Mouse (Mus musculus) neural tube, embryonic 14.5 days (tissue): Measurements from ENCODE around the gene Hoxd8. TPM values are rescaled to one million over a fixed set of nuclear protein-coding genes. Genes with fewer than 3 reads are reported as not detected.

Experiments used
- ATAC-seq: fragments of 200-750 bp; cut with Nextera tagmentation; 2 replicates; pipeline ENCODE4 v1.8.0; 2017; ENCODE audit warnings: low read depth, mild to moderate bottlenecking, moderate TSS enrichment, moderate library complexity
- H3K27ac ChIP-seq: fragments of 300-500 bp; sonication (generic); 2 replicates; pipeline ENCODE4 v1.5.1; 2014; ENCODE audit warnings: low read depth, mild to moderate bottlenecking, control low read depth, low read length, moderate library complexity, mixed read lengths
- H3K27me3 ChIP-seq: fragments of 300-500 bp; sonication (generic); 2 replicates; pipeline ENCODE4 v1.6.1; 2014; ENCODE audit warnings: low read length; ENCODE audit not compliant: control insufficient read depth, insufficient read depth
- H3K36me3 ChIP-seq: fragments of 300-500 bp; sonication (generic); 2 replicates; pipeline ENCODE4 v1.6.1; 2014; ENCODE audit warnings: low read length, mixed read lengths; ENCODE audit not compliant: control insufficient read depth, insufficient read depth
- H3K4me1 ChIP-seq: fragments of 300-500 bp; sonication (generic); 2 replicates; pipeline ENCODE4 v1.6.1; 2014; ENCODE audit warnings: low read length; ENCODE audit not compliant: control insufficient read depth, insufficient read depth
- H3K4me2 ChIP-seq: fragments of 300-500 bp; sonication (generic); 2 replicates; pipeline ENCODE4 v1.6.1; 2014; ENCODE audit warnings: mild to moderate bottlenecking, low read depth, low read length, control low read depth
- H3K4me3 ChIP-seq: fragments of 300-500 bp; sonication (generic); 2 replicates; pipeline ENCODE4 v1.5.1; 2014; ENCODE audit warnings: low read depth, low read length, control low read depth, mixed read lengths
- H3K9ac ChIP-seq: fragments of 300-500 bp; sonication (generic); replicated peaks from 2 replicates; pipeline ENCODE4 v1.6.1; 2014; ENCODE audit warnings: low read depth, mild to moderate bottlenecking, control low read depth, low read length, mixed read lengths
- H3K9me3 ChIP-seq: fragments of 300-500 bp; sonication (generic); 2 replicates; pipeline ENCODE4 v1.6.1; 2016; ENCODE audit warnings: low read length; ENCODE audit not compliant: control insufficient read depth
- WGBS: fragments of 180-500 bp; shearing (Covaris S2); extraction: QIAGEN DNeasy Blood & Tissue Kit; methylation state at CpG from one replicate; pipeline ENCODE4 v1.1.7; 2014; 5-methylcytosine and 5-hydroxymethylcytosine counted together
- polyA plus RNA-seq: library from polyadenylated mRNA; unstranded; fragments of >200 nt; fragmentation: Nextera tagmentation; extraction: Ambion mirVana; gene quantifications from 2 replicates; pipeline ENCODE4 v1.2.1, GENCODE M21; 2014

The Hoxd8 gene
- polyA plus RNA-seq, 1 experiment from 2014 or later: 23.6 TPM

DNA sequence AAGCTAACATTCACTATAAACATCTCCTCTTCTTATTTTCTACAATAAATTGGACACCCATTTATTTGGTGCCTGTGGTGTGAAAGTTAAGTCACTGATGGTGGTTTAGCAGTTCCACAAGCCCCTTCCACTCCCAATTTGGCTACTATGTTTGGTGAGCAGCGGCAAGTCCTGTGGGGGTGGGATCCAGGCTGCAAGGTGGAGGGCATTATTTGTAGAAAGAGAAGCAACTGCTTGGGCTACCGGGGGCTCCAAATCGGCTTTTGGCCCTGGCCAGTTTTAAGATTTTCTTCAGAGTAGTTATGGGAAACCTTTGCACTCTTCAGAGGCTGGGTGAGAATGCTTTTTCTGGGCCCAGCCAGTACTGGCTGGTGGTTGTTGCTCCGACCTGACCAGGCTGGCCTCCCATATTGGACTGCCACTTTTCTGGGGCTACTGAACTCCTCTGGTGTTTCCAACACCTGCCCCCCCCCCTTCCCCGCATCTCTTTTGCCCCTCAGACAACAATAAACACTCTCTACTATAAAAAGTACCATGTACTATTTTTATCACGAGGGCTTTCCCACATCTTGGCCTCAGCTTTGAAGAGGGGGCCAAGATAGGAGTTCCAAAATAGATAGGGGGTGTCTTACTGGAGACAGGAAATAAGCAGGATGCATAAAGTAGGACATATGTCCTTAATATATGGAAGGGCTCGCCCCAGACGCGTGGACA lies 27.5 kb downstream of the Hoxd8 start:
- Histone ChIP-seq H3K27me3 (no peaks in the 10 kb centered on the region), H3K9ac (peak overlapping the region; percentile 62)

GRCm38 (mm10) chr2:74732513-74733316 lies 28.3 kb downstream of the Hoxd8 start:
- peak overlapping the region; percentile 66 for H3K4me2 ChIP-seq
- ATAC-seq: no peak
- no peaks in the 10 kb centered on the region for H3K9me3 ChIP-seq
- peak overlapping the region; percentile 28 for H3K4me3 ChIP-seq
- H3K27ac ChIP-seq: peak overlapping the region; percentile 92
- H3K36me3 ChIP-seq: peaks cover 18% of the 10 kb centered on the region
- H3K27me3 ChIP-seq: no peaks in the 10 kb centered on the region
- WGBS: under 1% methylated on average over 52 of the region's 52 CpGs
- H3K9ac ChIP-seq: peak overlapping the region; percentile 62
- H3K4me1 ChIP-seq: peaks cover 83% of the 10 kb centered on the region

More for the DNA sequence above, 27.5 kb downstream of the Hoxd8 start:
- Histone ChIP-seq H3K36me3 (peaks cover 18% of the 10 kb centered on the region), H3K9me3 (no peaks in the 10 kb centered on the region), H3K4me3 (peak overlapping the region; percentile 28), H3K27ac (peak overlapping the region; percentile 92), H3K4me1 (peaks cover 83% of the 10 kb centered on the region), H3K4me2 (peak overlapping the region; percentile 66)
- no peak for ATAC-seq
- 2% methylated on average over 9 of the region's 9 CpGs for WGBS

GRCm38 (mm10) chr2:74733317-74733661 lies 28.9 kb downstream of the Hoxd8 start:
- H3K9me3 ChIP-seq: no peaks in the 10 kb centered on the region
- WGBS: under 1% methylated on average over 16 of the region's 16 CpGs
- peak overlapping the region; percentile 66 for H3K4me2 ChIP-seq
- peak; percentile 47; the same call in 1 of the 2 replicates for ATAC-seq
- H3K9ac ChIP-seq: peak overlapping the region; percentile 62
- H3K4me3 ChIP-seq: no peak overlapping the region; the same call in none of the 2 replicates
- H3K4me1 ChIP-seq: peaks cover 83% of the 10 kb centered on the region
- H3K27me3 ChIP-seq: no peaks in the 10 kb centered on the region
- H3K27ac ChIP-seq: peak overlapping the region; percentile 92
- H3K36me3 ChIP-seq: peaks cover 14% of the 10 kb centered on the region

GRCm38 (mm10) chr2:74733765-74734164 lies 29.4 kb downstream of the Hoxd8 start:
- Histone ChIP-seq H3K36me3 (peaks cover 10% of the 10 kb centered on the region; the same call in 1 of the 2 replicates), H3K27ac (peak overlapping the region; percentile 92), H3K27me3 (no peaks in the 10 kb centered on the region), H3K4me2 (peak overlapping the region; percentile 66), H3K9ac (peak overlapping the region; percentile 62), H3K4me1 (peaks cover 83% of the 10 kb centered on the region), H3K9me3 (no peaks in the 10 kb centered on the region), H3K4me3 (no peak overlapping the region; the same call in 1 of the 2 replicates)
- 2% methylated on average over 6 of the region's 6 CpGs for WGBS
- no peak for ATAC-seq

DNA sequence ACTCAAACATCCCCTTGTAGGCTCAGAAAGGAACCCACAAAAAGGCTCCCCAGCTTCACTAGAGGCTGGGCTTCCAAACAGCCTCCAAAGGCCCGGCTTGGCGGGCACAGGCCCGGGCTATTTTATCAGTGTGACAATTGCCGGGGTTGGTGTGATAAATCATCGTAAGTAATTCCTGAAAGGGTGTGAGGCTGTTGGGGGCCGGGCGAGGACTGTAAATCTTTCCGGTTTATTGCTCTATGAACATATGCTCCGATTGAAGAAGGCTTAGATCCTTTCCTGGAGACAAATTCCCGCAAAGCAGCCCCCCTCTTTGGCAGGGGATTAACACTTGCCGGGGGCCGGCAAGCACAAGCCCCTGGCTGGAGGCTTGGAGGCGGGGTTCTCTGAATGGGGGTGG lies 30.0 kb downstream of the Hoxd8 start:
- WGBS: 5% methylated on average over 13 of the region's 13 CpGs
- peak overlapping the region; percentile 66 for H3K4me2 ChIP-seq
- peak overlapping the region; percentile 62 for H3K9ac ChIP-seq
- peak; percentile 66 for ATAC-seq
- peak overlapping the region; percentile 92 for H3K27ac ChIP-seq
- H3K36me3 ChIP-seq: peaks cover 7% of the 10 kb centered on the region; the same call in 1 of the 2 replicates
- H3K4me1 ChIP-seq: peaks cover 88% of the 10 kb centered on the region
- H3K4me3 ChIP-seq: peak overlapping the region; percentile 15; the same call in 1 of the 2 replicates
- H3K9me3 ChIP-seq: no peaks in the 10 kb centered on the region
- H3K27me3 ChIP-seq: no peaks in the 10 kb centered on the region

DNA sequence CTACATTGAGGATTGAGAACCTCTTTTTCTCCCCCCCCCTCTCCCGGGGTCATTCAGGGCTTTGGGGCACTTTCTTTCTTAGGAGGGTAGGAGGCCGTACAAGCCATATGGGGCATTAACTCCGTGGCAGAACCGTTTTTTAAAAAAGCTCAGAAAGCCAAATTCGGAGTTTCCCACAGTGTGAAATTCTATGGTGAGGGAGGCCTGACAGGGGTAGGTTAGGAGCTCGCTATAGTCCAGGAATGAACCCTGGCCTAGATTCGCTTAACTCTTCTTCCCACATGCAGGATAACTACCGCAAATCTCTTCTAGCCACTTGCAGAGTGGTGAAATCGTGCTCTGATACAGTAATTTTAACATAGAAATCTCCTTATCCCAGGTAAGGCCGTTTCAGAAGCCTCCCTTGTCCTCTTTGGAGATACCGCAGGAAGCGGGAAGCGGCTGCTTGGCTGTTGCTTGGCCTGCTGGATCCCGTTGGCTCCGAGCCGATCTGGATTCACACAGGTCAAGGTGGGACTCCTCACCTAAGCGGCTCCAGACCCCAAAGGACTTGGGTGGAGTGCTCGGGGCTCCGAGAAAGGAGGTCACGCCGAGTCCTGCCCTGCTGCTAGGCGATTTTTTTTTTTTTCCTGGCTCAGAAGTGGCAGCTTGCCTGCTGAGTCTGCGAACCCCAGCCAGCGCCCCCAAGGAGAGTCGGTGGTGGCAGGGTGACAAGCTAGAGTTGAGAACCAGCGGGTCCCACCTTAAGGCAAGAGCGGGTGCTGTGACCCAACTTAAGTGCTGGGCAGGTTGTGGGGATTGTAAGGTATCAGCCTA lies 30.8 kb downstream of the Hoxd8 start:
- H3K4me3 ChIP-seq: peak overlapping the region; percentile 26
- H3K27ac ChIP-seq: peak overlapping the region; percentile 92
- peak overlapping the region; percentile 62 for H3K9ac ChIP-seq
- H3K4me2 ChIP-seq: peak overlapping the region; percentile 66
- peaks cover 7% of the 10 kb centered on the region; the same call in 1 of the 2 replicates for H3K36me3 ChIP-seq
- 5% methylated on average over 27 of the region's 27 CpGs for WGBS
- no peaks in the 10 kb centered on the region for H3K9me3 ChIP-seq
- no peaks in the 10 kb centered on the region for H3K27me3 ChIP-seq
- peaks cover 95% of the 10 kb centered on the region for H3K4me1 ChIP-seq
- no peak for ATAC-seq

GRCm38 (mm10) chr2:74735851-74736687 lies 31.7 kb downstream of the Hoxd8 start:
- WGBS: 1% methylated on average over 42 of the region's 42 CpGs
- peak overlapping the region; percentile 62 for H3K9ac ChIP-seq
- peak overlapping the region; percentile 26 for H3K4me3 ChIP-seq
- no peak for ATAC-seq
- H3K27me3 ChIP-seq: no peaks in the 10 kb centered on the region
- H3K4me1 ChIP-seq: peaks cover 95% of the 10 kb centered on the region
- peak overlapping the region; percentile 66 for H3K4me2 ChIP-seq
- peak overlapping the region; percentile 92 for H3K27ac ChIP-seq
- H3K36me3 ChIP-seq: peaks cover 7% of the 10 kb centered on the region; the same call in 1 of the 2 replicates
- no peaks in the 10 kb centered on the region for H3K9me3 ChIP-seq
